Mouse (Mus musculus): ENCODE results near the gene Defb36.

DNA sequence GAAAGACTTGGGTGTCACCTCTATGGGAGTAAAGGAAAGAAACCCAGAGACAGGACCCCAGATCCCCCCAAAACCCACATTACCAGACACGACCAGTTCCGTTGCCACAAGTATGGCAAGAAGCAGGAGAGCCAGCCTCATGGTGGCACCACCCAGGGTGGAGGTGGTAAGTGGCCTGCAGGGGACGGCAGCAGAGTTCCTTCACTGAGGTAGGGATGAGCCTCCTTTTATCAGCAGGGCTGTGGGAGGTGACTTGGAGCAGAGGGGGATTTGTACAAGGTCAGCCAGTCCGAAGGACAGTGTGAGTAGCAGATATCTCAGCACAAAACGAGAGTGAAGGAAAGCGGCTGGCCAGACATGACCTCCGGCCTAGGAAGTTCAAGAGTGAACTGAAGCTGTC, 24.0 kb upstream of the Defb36 start, which contains the start of gene Defb19:
- TF ChIP-seq CTCF (IDR thresholded peaks at IDR 0.05; ENCODE audit: extremely low read depth, insufficient read depth, insufficient read length, insufficient replicate concordance) (no peak), POLR2A (IDR thresholded peaks at IDR 0.05; ENCODE audit: low read depth, low read length) (no peak)
